In the genomic region with DNA sequence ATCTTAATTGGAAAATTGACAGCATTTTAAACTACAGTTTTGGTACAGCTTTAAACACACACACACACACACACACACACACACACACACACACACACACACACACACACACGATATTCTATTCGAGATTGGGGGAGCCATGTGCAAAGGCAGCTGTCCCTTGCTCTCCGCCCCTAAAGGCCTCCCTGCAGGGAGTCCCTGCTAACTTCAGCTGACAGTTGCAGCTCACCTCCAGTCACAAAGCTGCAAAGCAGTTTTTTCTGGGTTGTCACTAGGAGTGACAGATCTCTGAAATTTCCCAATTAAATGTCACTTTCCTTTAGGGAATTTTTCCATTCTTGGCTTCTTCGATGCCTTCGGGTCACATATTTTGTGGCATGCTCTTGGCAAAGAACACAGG, we compare ENCODE assay signal across 9 mouse cellular contexts. TPM values are rescaled to one million over a fixed set of nuclear protein-coding genes. Genes with fewer than 3 reads are reported as not detected.
DNase-seq lines count a peak whose midpoint lies in the region; ATAC-seq and TF ChIP-seq lines count a peak whose summit lies in the region.
"Had no signal": no experiment of that assay in that cellular context is flagged by ENCODE, and none has a peak within 500 bp of the region (broad histone marks: within the 10 kb centered on the region; RNA-seq: fewer than 3 reads in every experiment).

No protein-coding gene starts in this region.

- H3K27ac ChIP-seq in kidney, embryonic 15.5 days = peak overlapping the region; percentile 92
- H3K27ac ChIP-seq in embryonic facial prominence, embryonic 13.5 days = peak overlapping the region; percentile 95
- H3K27ac ChIP-seq in hindbrain, postnatal 0 days = peak overlapping the region; percentile 92
- no peak overlapping the region for H3K27ac ChIP-seq in neural tube, embryonic 12.5 days

- H3K4me2 ChIP-seq in kidney, embryonic 15.5 days = peak overlapping the region; percentile 82
- peak overlapping the region; percentile 69 for H3K4me2 ChIP-seq in embryonic facial prominence, embryonic 13.5 days
- peak overlapping the region; percentile 78 for H3K4me2 ChIP-seq in hindbrain, postnatal 0 days (ENCODE audit: low read depth, low read length)
- H3K4me2 ChIP-seq in neural tube, embryonic 12.5 days (replicated peaks) = peak overlapping the region; percentile 74

- H3K9ac ChIP-seq in kidney, embryonic 15.5 days = no peak overlapping the region; the same call in 1 of the 2 replicates
- H3K9ac ChIP-seq in embryonic facial prominence, embryonic 13.5 days = peak overlapping the region; percentile 85; the same call in 1 of the 2 replicates
- peak overlapping the region; percentile 86 for H3K9ac ChIP-seq in hindbrain, postnatal 0 days (replicated peaks; ENCODE audit: low read length)
- H3K9ac ChIP-seq in neural tube, embryonic 12.5 days = peak overlapping the region; percentile 74; the same call in 1 of the 2 replicates

- H3K4me1 ChIP-seq in kidney, embryonic 15.5 days = peaks cover 19% of the 10 kb centered on the region
- peaks cover 32% of the 10 kb centered on the region for H3K4me1 ChIP-seq in embryonic facial prominence, embryonic 13.5 days
- H3K4me1 ChIP-seq in hindbrain, postnatal 0 days (ENCODE audit: insufficient read depth, low read length) = peaks cover 9% of the 10 kb centered on the region
- H3K4me1 ChIP-seq in neural tube, embryonic 12.5 days = peaks cover 21% of the 10 kb centered on the region

- peaks cover 9% of the 10 kb centered on the region; the same call in 1 of the 2 replicates for H3K36me3 ChIP-seq in kidney, embryonic 15.5 days
- H3K36me3 ChIP-seq in embryonic facial prominence, embryonic 13.5 days = peaks cover 9% of the 10 kb centered on the region
- no peaks in the 10 kb centered on the region for H3K36me3 ChIP-seq in hindbrain, postnatal 0 days (ENCODE audit: insufficient read depth, low read length)
- peaks cover 4% of the 10 kb centered on the region for H3K36me3 ChIP-seq in neural tube, embryonic 12.5 days

- ATAC-seq in kidney, embryonic 15.5 days (replicated peaks; ENCODE audit: low FRiP score) = no peak
- ATAC-seq in embryonic facial prominence, embryonic 13.5 days (ENCODE audit: insufficient number of reproducible peaks, insufficient read depth, low FRiP score, low TSS enrichment, low read depth) = no peak
- ATAC-seq in hindbrain, postnatal 0 days = peak; percentile 39
- ATAC-seq in neural tube, embryonic 12.5 days (ENCODE audit: low FRiP score, low read depth) = peak; percentile 32; the same call in 1 of the 2 replicates
- ATAC-seq in megakaryocyte, adult 5-6 weeks (ENCODE audit: poor library complexity, severe bottlenecking) = no peak

- WGBS in kidney, embryonic 15.5 days = 12% methylated on average over 5 of the region's 5 CpGs
- WGBS in embryonic facial prominence, embryonic 13.5 days = 7% methylated on average over 5 of the region's 5 CpGs
- whole genome bisulfite sequencing in hindbrain, postnatal 0 days = 5% methylated on average over 5 of the region's 5 CpGs
- WGBS in neural tube, embryonic 12.5 days = 11% methylated on average over 5 of the region's 5 CpGs

- no peaks in the 10 kb centered on the region for H3K27me3 ChIP-seq in kidney, embryonic 15.5 days
- no peaks in the 10 kb centered on the region for H3K27me3 ChIP-seq in embryonic facial prominence, embryonic 13.5 days
- H3K27me3 ChIP-seq in hindbrain, postnatal 0 days (ENCODE audit: insufficient read depth, low read length) = no peaks in the 10 kb centered on the region
- no peaks in the 10 kb centered on the region for H3K27me3 ChIP-seq in neural tube, embryonic 12.5 days (replicated peaks)

- DNase-seq in kidney, adult 8-10 months = no peak
- peak; percentile 63 for DNase-seq in hindbrain, postnatal 0 days (ENCODE audit: low spot score)
- no peak for DNase-seq in Muller cell, postnatal 12 days (ENCODE audit: inconsistent ontology term)
- no peak for DNase-seq in urinary bladder, adult 2 months (ENCODE audit: low spot score)

- no peaks in the 10 kb centered on the region for H3K9me3 ChIP-seq in kidney, embryonic 15.5 days (replicated peaks)
- H3K9me3 ChIP-seq in embryonic facial prominence, embryonic 13.5 days = no peaks in the 10 kb centered on the region
- no peaks in the 10 kb centered on the region for H3K9me3 ChIP-seq in hindbrain, postnatal 0 days (ENCODE audit: low read length)
- no peaks in the 10 kb centered on the region for H3K9me3 ChIP-seq in neural tube, embryonic 12.5 days

- H3K4me3 ChIP-seq in kidney, embryonic 15.5 days (replicated peaks) = peak overlapping the region; percentile 65
- peak overlapping the region; percentile 68 for H3K4me3 ChIP-seq in embryonic facial prominence, embryonic 13.5 days
- peak overlapping the region; percentile 76 for H3K4me3 ChIP-seq in hindbrain, postnatal 0 days (ENCODE audit: low read length)
- peak overlapping the region; percentile 65 for H3K4me3 ChIP-seq in neural tube, embryonic 12.5 days

- no peak for TF ChIP-seq CTCF in hindbrain, postnatal 0 days (IDR thresholded peaks at IDR 0.05; ENCODE audit: low read depth)

RNA-seq across cellular contexts. Expression of a gene that starts 0.4 kb away (rescaled TPM):
- 362 and 367 TPM in 2 replicates for polyA plus RNA-seq in kidney, embryonic 15.5 days (2015; fragmentation: Nextera tagmentation; extraction: Ambion mirVana)
- polyA plus RNA-seq in embryonic facial prominence, embryonic 13.5 days (2015; fragmentation: Nextera tagmentation; extraction: Ambion mirVana) = 731 and 758 TPM in 2 replicates
- total RNA-seq in hindbrain, postnatal 0 days (2014; rRNA removed) = 396 and 403 TPM in 2 replicates
- polyA plus RNA-seq in hindbrain, postnatal 0 days (2015; fragmentation: Nextera tagmentation; extraction: Ambion mirVana) = 1,251 and 1,433 TPM in 2 replicates
- 408 and 427 TPM in 2 replicates for polyA plus RNA-seq in neural tube, embryonic 12.5 days (2016; fragmentation: Nextera tagmentation; extraction: Ambion mirVana)
- total RNA-seq in megakaryocyte, adult 5-6 weeks (2015) = not detected in 2 replicates
- total RNA-seq in megakaryocyte, adult 5-6 weeks (2017) = not detected in 2 replicates
- 23.6 and 25.7 TPM in 2 replicates for polyA plus RNA-seq in urinary bladder, adult 2 months (2012; rRNA removed)
- total RNA-seq: monocyte, adult 5-6 weeks had no signal

Comparison
In these comparisons a context has a peak if more than half of its experiments do, and no peak if none do; other contexts are left out.
1. ATAC-seq: peak in hindbrain, postnatal 0 days (single experiment) and neural tube, embryonic 12.5 days (single experiment); none in kidney, embryonic 15.5 days (single experiment), embryonic facial prominence, embryonic 13.5 days (single experiment) and megakaryocyte, adult 5-6 weeks (single experiment).
2. RNA of a gene that starts 0.4 kb away (polyA plus RNA-seq): 1,251 to 1,433 TPM in hindbrain, postnatal 0 days, 731 to 758 TPM in embryonic facial prominence, embryonic 13.5 days, 408 to 427 TPM in neural tube, embryonic 12.5 days and 362 to 367 TPM in kidney, embryonic 15.5 days; 23.6 to 25.7 TPM in urinary bladder, adult 2 months; every median in the first group is over 10 times any median in the second.
3. Peak in every context shown above with its lines, with median percentiles within 50 percentile points of each other: H3K4me2 ChIP-seq and H3K4me3 ChIP-seq.